Comparison of ENCODE assay signal across 9 mouse cellular contexts in genomic region chr11:106325566-106326206, GRCm38 (mm10). TPM values are rescaled to one million over a fixed set of nuclear protein-coding genes. Genes with fewer than 3 reads are reported as not detected.
A peak's percentile ranks its signal among the peaks of the same experiment; 100 is the strongest.
DNase-seq lines count a peak whose midpoint lies in the region; ATAC-seq and TF ChIP-seq lines count a peak whose summit lies in the region.
"Had no signal": no experiment of that assay in that cellular context is flagged by ENCODE, and none has a peak within 500 bp of the region (broad histone marks: within the 10 kb centered on the region; RNA-seq: fewer than 3 reads in every experiment).

No protein-coding gene starts in this region.

- H3K9ac ChIP-seq in hindbrain, embryonic 14.5 days = no peak overlapping the region
- no peak overlapping the region for H3K9ac ChIP-seq in hindbrain, embryonic 13.5 days

- no peak for ATAC-seq in hindbrain, embryonic 14.5 days (ENCODE audit: low FRiP score)
- no peak for ATAC-seq in hindbrain, embryonic 13.5 days (ENCODE audit: low FRiP score)
- peak; percentile 56 to 73; a peak in 3 of 4 replicates for ATAC-seq in hematopoietic stem cell, adult 5-6 weeks (replicated peaks in 1 of 2; ENCODE audit: insufficient read depth in 1 of 2, low FRiP score in 2 of 2, low TSS enrichment in 1 of 2, low read depth in 1 of 2, poor library complexity in 2 of 2, severe bottlenecking in 2 of 2)

- no peaks in the 10 kb centered on the region for H3K9me3 ChIP-seq in hindbrain, embryonic 14.5 days (ENCODE audit: control insufficient read depth, low read length)
- H3K9me3 ChIP-seq in hindbrain, embryonic 13.5 days = no peaks in the 10 kb centered on the region

- H3K27ac ChIP-seq in hindbrain, embryonic 14.5 days = no peak overlapping the region
- H3K27ac ChIP-seq in hindbrain, embryonic 13.5 days = no peak overlapping the region
- H3K27ac ChIP-seq in cortical plate, adult 2 months (ENCODE audit: insufficient read depth, low read length) = no peak overlapping the region
- H3K27ac ChIP-seq: macrophage had no signal

- no peaks in the 10 kb centered on the region for H3K4me1 ChIP-seq in hindbrain, embryonic 14.5 days (replicated peaks; ENCODE audit: control insufficient read depth, insufficient read depth, low read length)
- H3K4me1 ChIP-seq in hindbrain, embryonic 13.5 days (replicated peaks) = no peaks in the 10 kb centered on the region
- H3K4me1 ChIP-seq in cortical plate, adult 2 months (ENCODE audit: control insufficient read depth, insufficient read depth, low read length) = no peaks in the 10 kb centered on the region

- WGBS in hindbrain, embryonic 14.5 days = 76% methylated on average over 8 of the region's 8 CpGs
- WGBS in hindbrain, embryonic 13.5 days = 77% methylated on average over 8 of the region's 8 CpGs

- TF ChIP-seq CTCF in cortical plate, adult 2 months (IDR thresholded peaks at IDR 0.05; ENCODE audit: extremely low read depth, insufficient read depth, low read length) = peak; percentile 84

- H3K27me3 ChIP-seq in hindbrain, embryonic 14.5 days (ENCODE audit: control insufficient read depth, insufficient read depth, low read length) = no peaks in the 10 kb centered on the region
- no peaks in the 10 kb centered on the region for H3K27me3 ChIP-seq in hindbrain, embryonic 13.5 days

- DNase-seq in hindbrain, embryonic 14.5 days (ENCODE audit: low spot score) = peak; percentile 57
- peak; percentile 71 for DNase-seq in ZHBTc4 (ENCODE audit: low read depth, low spot score)
- DNase-seq in layer of hippocampus, postnatal 25 days (ENCODE audit: extremely low spot score in 1 of 2, low spot score in 1 of 2) = peak; percentile 51 to 76
- DNase-seq in naive thymus-derived CD4-positive, alpha-beta T cell, adult 2 months (ENCODE audit: low read depth) = peak; percentile 86
- peak; percentile 43 for DNase-seq in testis, postnatal 14 days (ENCODE audit: low spot score)

- H3K36me3 ChIP-seq in hindbrain, embryonic 14.5 days (replicated peaks; ENCODE audit: control insufficient read depth, insufficient read depth) = no peaks in the 10 kb centered on the region
- no peaks in the 10 kb centered on the region for H3K36me3 ChIP-seq in hindbrain, embryonic 13.5 days

- H3K4me2 ChIP-seq in hindbrain, embryonic 14.5 days (replicated peaks) = no peak overlapping the region
- H3K4me2 ChIP-seq in hindbrain, embryonic 13.5 days = no peak overlapping the region

- TF ChIP-seq POLR2A in cortical plate, adult 2 months (IDR thresholded peaks at IDR 0.05; ENCODE audit: extremely low read depth, insufficient read depth, low read length) = no peak

- H3K4me3 ChIP-seq in hindbrain, embryonic 14.5 days (replicated peaks; ENCODE audit: low read length) = no peak overlapping the region
- H3K4me3 ChIP-seq in hindbrain, embryonic 13.5 days = no peak overlapping the region
- H3K4me3 ChIP-seq in cortical plate, adult 2 months (ENCODE audit: insufficient read depth, low read length) = no peak overlapping the region

RNA-seq across cellular contexts. Expression of gene Cd79b, which starts 11.1 kb away (rescaled TPM):
- polyA plus RNA-seq in hindbrain, embryonic 14.5 days (2014; fragmentation: Nextera tagmentation; extraction: Ambion mirVana) = 0.86 and 0.92 TPM in 2 replicates
- polyA plus RNA-seq in hindbrain, embryonic 13.5 days (2015; fragmentation: Nextera tagmentation; extraction: Ambion mirVana) = 1.2 and 1.4 TPM in 2 replicates
- 0.44 and 0.87 TPM in 2 replicates for polyA plus RNA-seq in cortical plate, adult 2 months (2012; rRNA removed)
- 15.9 and 30.2 TPM in 2 replicates for total RNA-seq in hematopoietic stem cell, adult 5-6 weeks (2017)
- under 1 TPM in 1 of 2 experiments, not detected in 1; 0.31 TPM for total RNA-seq in layer of hippocampus, postnatal 25 days (2021)

RNA-seq across cellular contexts. Expression of gene Gh, which starts 24.0 kb away (rescaled TPM):
- not detected in 2 replicates for polyA plus RNA-seq in hindbrain, embryonic 14.5 days (2014; fragmentation: Nextera tagmentation; extraction: Ambion mirVana)
- not detected in 2 replicates for polyA plus RNA-seq in hindbrain, embryonic 13.5 days (2015; fragmentation: Nextera tagmentation; extraction: Ambion mirVana)
- polyA plus RNA-seq in cortical plate, adult 2 months (2012; rRNA removed) = not detected in 2 replicates
- not detected in 2 replicates for total RNA-seq in hematopoietic stem cell, adult 5-6 weeks (2017)
- total RNA-seq in layer of hippocampus, postnatal 25 days (2021) = not detected
- polyA plus RNA-seq: macrophage had no signal

RNA-seq across cellular contexts. Expression of gene Scn4a, which starts 27.4 kb away (rescaled TPM):
- not detected in 2 replicates for polyA plus RNA-seq in hindbrain, embryonic 14.5 days (2014; fragmentation: Nextera tagmentation; extraction: Ambion mirVana)
- polyA plus RNA-seq in hindbrain, embryonic 13.5 days (2015; fragmentation: Nextera tagmentation; extraction: Ambion mirVana) = 0.03 TPM in 1 of 2 replicates, not detected in the other
- polyA plus RNA-seq in cortical plate, adult 2 months (2012; rRNA removed) = 0.02 and 0.04 TPM in 2 replicates
- not detected in 2 replicates for total RNA-seq in hematopoietic stem cell, adult 5-6 weeks (2017)
- total RNA-seq in layer of hippocampus, postnatal 25 days (2021) = under 1 TPM in 1 of 2 experiments, not detected in 1; 0.05 TPM

RNA-seq across cellular contexts. Expression of gene Prr29, which starts 39.6 kb away (rescaled TPM):
- polyA plus RNA-seq in hindbrain, embryonic 14.5 days (2014; fragmentation: Nextera tagmentation; extraction: Ambion mirVana) = not detected in 2 replicates
- polyA plus RNA-seq in hindbrain, embryonic 13.5 days (2015; fragmentation: Nextera tagmentation; extraction: Ambion mirVana) = not detected in 2 replicates
- 0.28 and 0.88 TPM in 2 replicates for polyA plus RNA-seq in cortical plate, adult 2 months (2012; rRNA removed)
- total RNA-seq in hematopoietic stem cell, adult 5-6 weeks (2017) = not detected in 2 replicates
- total RNA-seq in layer of hippocampus, postnatal 25 days (2021) = not detected
- polyA plus RNA-seq: macrophage had no signal

RNA-seq across cellular contexts. Expression of gene Tcam1, which starts 49.2 kb away (rescaled TPM):
- 0.08 and 0.43 TPM in 2 replicates for polyA plus RNA-seq in hindbrain, embryonic 14.5 days (2014; fragmentation: Nextera tagmentation; extraction: Ambion mirVana)
- 0.12 and 0.21 TPM in 2 replicates for polyA plus RNA-seq in hindbrain, embryonic 13.5 days (2015; fragmentation: Nextera tagmentation; extraction: Ambion mirVana)
- 0.11 and 0.13 TPM in 2 replicates for polyA plus RNA-seq in cortical plate, adult 2 months (2012; rRNA removed)
- total RNA-seq in hematopoietic stem cell, adult 5-6 weeks (2017) = 3.6 and 4.0 TPM in 2 replicates
- total RNA-seq in layer of hippocampus, postnatal 25 days (2021) = under 1 TPM; 0.19 to 0.22 TPM

Comparison
In these comparisons a context has a peak if more than half of its experiments do, and no peak if none do; other contexts are left out.
1. ATAC-seq: peak in hematopoietic stem cell, adult 5-6 weeks (2 of 2); none in hindbrain, embryonic 14.5 days (single experiment) and hindbrain, embryonic 13.5 days (single experiment).
2. Peak in every context shown above with its lines, with median percentiles within 50 percentile points of each other: DNase-seq.